In the genomic region with DNA sequence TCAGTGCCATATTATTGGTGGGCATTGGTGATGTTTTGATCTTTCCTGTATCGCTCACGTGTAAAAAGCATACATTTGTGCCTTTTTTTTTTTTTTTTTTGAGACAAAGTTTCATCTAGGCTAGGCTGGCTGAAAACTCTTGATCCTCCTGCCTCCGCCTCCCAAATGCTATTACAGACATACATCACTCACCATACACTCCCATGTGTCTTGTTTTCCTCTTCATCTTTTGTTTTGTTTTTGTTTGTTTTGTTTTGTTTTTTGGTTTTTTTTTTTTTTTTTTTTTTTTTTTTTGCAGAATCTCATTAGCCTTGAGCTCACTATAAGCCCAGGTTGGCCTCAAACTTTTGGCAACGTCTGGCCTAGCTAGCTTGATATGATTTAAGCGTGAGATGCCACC, we compare ENCODE assay signal across 30 mouse cellular contexts.
"Had no signal": no experiment of that assay in that cellular context is flagged by ENCODE, and none has a peak within 500 bp of the region (broad histone marks: within the 10 kb centered on the region; RNA-seq: fewer than 3 reads in every experiment).

No protein-coding gene starts in this region.

- DNase-seq: left cerebral cortex, postnatal 4 days; liver; liver, embryonic 13.5 days; liver, postnatal 0 days; lung, adult 18-20 months; lung, adult 2 months; lung, embryonic 14.5 days; lung, postnatal 10 days; lung, postnatal 14 days; lung, postnatal 36 days; lung, postnatal 4 days; midbrain, embryonic 14.5 days had no signal

- H3K4me1 ChIP-seq: limb, embryonic 12.5 days; limb, embryonic 13.5 days; limb, embryonic 15.5 days; liver, embryonic 12.5 days; liver, embryonic 13.5 days; liver, embryonic 15.5 days; megakaryocyte, embryonic 14.5 days; midbrain, embryonic 12.5 days; midbrain, embryonic 13.5 days; midbrain, embryonic 15.5 days; neural tube, embryonic 12.5 days had no signal

- H3K27ac ChIP-seq: limb, embryonic 10.5 days; limb, embryonic 12.5 days; limb, embryonic 13.5 days; limb, embryonic 15.5 days; liver, embryonic 12.5 days; liver, embryonic 13.5 days; liver, embryonic 14.5 days; liver, embryonic 15.5 days; lung, embryonic 15.5 days; macrophage; midbrain, embryonic 10.5 days; midbrain, embryonic 12.5 days; midbrain, embryonic 13.5 days; midbrain, embryonic 15.5 days; neural tube, embryonic 12.5 days had no signal

- H3K4me3 ChIP-seq: limb, embryonic 10.5 days; limb, embryonic 12.5 days; limb, embryonic 13.5 days; limb, embryonic 15.5 days; liver, embryonic 12.5 days; liver, embryonic 13.5 days; liver, embryonic 15.5 days; lung, embryonic 15.5 days; megakaryocyte, embryonic 14.5 days; midbrain, embryonic 10.5 days; midbrain, embryonic 12.5 days; midbrain, embryonic 13.5 days; midbrain, embryonic 15.5 days; myocyte; neural tube, embryonic 12.5 days had no signal

- H3K27me3 ChIP-seq: limb, embryonic 12.5 days; limb, embryonic 13.5 days; limb, embryonic 15.5 days; liver, embryonic 12.5 days; lung, embryonic 15.5 days; midbrain, embryonic 12.5 days; midbrain, embryonic 13.5 days; midbrain, embryonic 15.5 days; neural tube, embryonic 12.5 days had no signal

- H3K9ac ChIP-seq: limb, embryonic 12.5 days; limb, embryonic 13.5 days; limb, embryonic 15.5 days; liver, embryonic 12.5 days; liver, embryonic 13.5 days; liver, embryonic 14.5 days; liver, embryonic 15.5 days; liver, postnatal 0 days; lung, embryonic 14.5 days; lung, embryonic 15.5 days; midbrain, embryonic 12.5 days; midbrain, embryonic 13.5 days; midbrain, embryonic 15.5 days; neural tube, embryonic 12.5 days had no signal

- H3K9me3 ChIP-seq: limb, embryonic 10.5 days; limb, embryonic 12.5 days; limb, embryonic 13.5 days; limb, embryonic 15.5 days; liver, embryonic 12.5 days; liver, embryonic 13.5 days; liver, embryonic 15.5 days; lung, embryonic 15.5 days; megakaryocyte, embryonic 14.5 days; midbrain, embryonic 10.5 days; midbrain, embryonic 12.5 days; midbrain, embryonic 13.5 days; midbrain, embryonic 15.5 days; neural tube, embryonic 12.5 days had no signal

- H3K4me2 ChIP-seq: limb, embryonic 12.5 days; limb, embryonic 13.5 days; limb, embryonic 15.5 days; liver, embryonic 11.5 days; liver, embryonic 12.5 days; liver, embryonic 13.5 days; liver, embryonic 15.5 days; lung, embryonic 14.5 days; lung, embryonic 15.5 days; midbrain, embryonic 11.5 days; midbrain, embryonic 12.5 days; midbrain, embryonic 13.5 days; midbrain, embryonic 15.5 days; neural tube, embryonic 12.5 days had no signal

- H3K36me3 ChIP-seq: limb, embryonic 10.5 days; limb, embryonic 12.5 days; limb, embryonic 13.5 days; limb, embryonic 15.5 days; liver, embryonic 12.5 days; liver, embryonic 13.5 days; liver, embryonic 15.5 days; lung, embryonic 15.5 days; midbrain, embryonic 10.5 days; midbrain, embryonic 12.5 days; midbrain, embryonic 13.5 days; midbrain, embryonic 15.5 days; neural tube, embryonic 12.5 days had no signal
